Comparison of ENCODE assay signal across 8 mouse cellular contexts in genomic region chr1:58973366-58974221, GRCm38 (mm10). TPM values are rescaled to one million over a fixed set of nuclear protein-coding genes. Genes with fewer than 3 reads are reported as not detected.
DNase-seq lines count a peak whose midpoint lies in the region; ATAC-seq and TF ChIP-seq lines count a peak whose summit lies in the region.

Trak2 (minus strand) TSS chr1:58973430.
Stradb (plus strand) TSS chr1:58973522.

- H3K27ac ChIP-seq in bone marrow macrophage, adult 2 months (ENCODE audit: insufficient read depth, low read depth, low read length), result peak within 1 kb of the TSS; percentile 39
- peak within 1 kb of the TSS; percentile 38; the same call in 1 of the 2 replicates for H3K27ac ChIP-seq in embryonic fibroblast, embryonic 13.5 days (ENCODE audit: insufficient read depth, low read length)
- peak within 1 kb of the TSS; percentile 93 for H3K27ac ChIP-seq in heart, embryonic 10.5 days
- H3K27ac ChIP-seq in kidney, embryonic 15.5 days, result peak within 1 kb of the TSS; percentile 92

- H3K9ac ChIP-seq in kidney, embryonic 15.5 days, result peak within 1 kb of the TSS; percentile 91

- TF ChIP-seq CTCF in bone marrow macrophage, adult 2 months (IDR thresholded peaks at IDR 0.05; ENCODE audit: low read depth, low read length), result no peak
- no peak for TF ChIP-seq CTCF in embryonic fibroblast, embryonic 13.5 days (IDR thresholded peaks at IDR 0.05; ENCODE audit: borderline replicate concordance, insufficient read depth, low read length)

- DNase-seq in A20 (ENCODE audit: low read depth, low spot score) (peak; percentile 98), liver (peak; percentile 97)
- DNase-seq in heart, embryonic 10.5 days (ENCODE audit: low spot score), result peak; percentile 98
- peak; percentile 93 to 94 for DNase-seq in spleen, postnatal 4 days (ENCODE audit: low spot score in 2 of 2)

- WGBS in heart, embryonic 10.5 days, result 0% methylated on average over 69 of the region's 69 CpGs
- 0% methylated on average over 69 of the region's 69 CpGs for WGBS in kidney, embryonic 15.5 days

- peak; percentile 56 for TF ChIP-seq POLR2A in bone marrow macrophage, adult 2 months (IDR thresholded peaks at IDR 0.05; ENCODE audit: borderline replicate concordance, low read depth, low read length)
- TF ChIP-seq POLR2A in embryonic fibroblast, embryonic 13.5 days (IDR thresholded peaks at IDR 0.05; ENCODE audit: low read depth, low read length), result peak; percentile 77

- H3K4me1 ChIP-seq in bone marrow macrophage, adult 2 months (ENCODE audit: control insufficient read depth, insufficient read depth, low read length), result peaks cover 20% of the 10 kb centered on the region
- peaks cover 6% of the 10 kb centered on the region; the same call in 1 of the 2 replicates for H3K4me1 ChIP-seq in embryonic fibroblast, embryonic 13.5 days (ENCODE audit: control insufficient read depth, insufficient read depth, low read length)
- H3K4me1 ChIP-seq in heart, embryonic 10.5 days, result peaks cover 33% of the 10 kb centered on the region
- H3K4me1 ChIP-seq in kidney, embryonic 15.5 days, result peaks cover 19% of the 10 kb centered on the region

- ATAC-seq in kidney, embryonic 15.5 days (replicated peaks; ENCODE audit: low FRiP score), result peak; percentile 98
- ATAC-seq in monocyte, adult 5-6 weeks (replicated peaks; ENCODE audit: insufficient number of reproducible peaks, low FRiP score, low TSS enrichment, poor library complexity, severe bottlenecking), result peak; percentile 98

- no peaks in the 10 kb centered on the region for H3K36me3 ChIP-seq in heart, embryonic 10.5 days
- no peaks in the 10 kb centered on the region for H3K36me3 ChIP-seq in kidney, embryonic 15.5 days

- no peaks in the 10 kb centered on the region for H3K9me3 ChIP-seq in heart, embryonic 10.5 days
- no peaks in the 10 kb centered on the region for H3K9me3 ChIP-seq in kidney, embryonic 15.5 days (replicated peaks)

- peak within 1 kb of the TSS; percentile 93 for H3K4me3 ChIP-seq in bone marrow macrophage, adult 2 months (ENCODE audit: insufficient read depth, low read length)
- H3K4me3 ChIP-seq in embryonic fibroblast, embryonic 13.5 days (ENCODE audit: insufficient read depth, low read length), result peak within 1 kb of the TSS; percentile 90
- peak within 1 kb of the TSS; percentile 82 for H3K4me3 ChIP-seq in heart, embryonic 10.5 days
- H3K4me3 ChIP-seq in kidney, embryonic 15.5 days (replicated peaks), result peak within 1 kb of the TSS; percentile 78

- peak within 1 kb of the TSS; percentile 85 for H3K4me2 ChIP-seq in kidney, embryonic 15.5 days

- no peaks in the 10 kb centered on the region for H3K27me3 ChIP-seq in heart, embryonic 10.5 days (ENCODE audit: insufficient read depth, poor library complexity, severe bottlenecking)
- H3K27me3 ChIP-seq in kidney, embryonic 15.5 days, result no peaks in the 10 kb centered on the region

RNA-seq across cellular contexts. Expression of gene Trak2, which starts in this region (rescaled TPM):
- polyA plus RNA-seq in bone marrow macrophage, adult 2 months (2012; ENCODE audit: insufficient read depth, insufficient read length, missing spikeins), result 21.0 and 24.6 TPM in 2 replicates
- polyA plus RNA-seq in embryonic fibroblast, embryonic 13.5 days (2011; ENCODE audit: insufficient read length, low read depth, missing spikeins), result 31.8 and 34.7 TPM in 2 replicates
- 19.6 and 34.1 TPM in 2 replicates for polyA plus RNA-seq in heart, embryonic 10.5 days (2016; fragmentation: Nextera tagmentation; extraction: Ambion mirVana)
- polyA plus RNA-seq in kidney, embryonic 15.5 days (2015; fragmentation: Nextera tagmentation; extraction: Ambion mirVana), result 14.3 and 15.1 TPM in 2 replicates
- 31.2 to 63.6 TPM (median 45.6 TPM) in 3 replicates for total RNA-seq in monocyte, adult 5-6 weeks (2017)

RNA-seq across cellular contexts. Expression of gene Stradb, which starts in this region (rescaled TPM):
- polyA plus RNA-seq in bone marrow macrophage, adult 2 months (2012; ENCODE audit: insufficient read depth, insufficient read length, missing spikeins), result 16.3 and 22.5 TPM in 2 replicates
- polyA plus RNA-seq in embryonic fibroblast, embryonic 13.5 days (2011; ENCODE audit: insufficient read length, low read depth, missing spikeins), result 16.1 and 16.8 TPM in 2 replicates
- 22.8 and 23.8 TPM in 2 replicates for polyA plus RNA-seq in heart, embryonic 10.5 days (2016; fragmentation: Nextera tagmentation; extraction: Ambion mirVana)
- polyA plus RNA-seq in kidney, embryonic 15.5 days (2015; fragmentation: Nextera tagmentation; extraction: Ambion mirVana), result 27.0 and 29.5 TPM in 2 replicates
- 2.5 to 9.1 TPM (median 5.5 TPM) in 3 replicates for total RNA-seq in monocyte, adult 5-6 weeks (2017)

Comparison
In these comparisons a context has a peak if more than half of its experiments do, and no peak if none do; other contexts are left out.
1. Peak in every context shown above with its lines: DNase-seq, ATAC-seq, H3K4me3 ChIP-seq and H3K27ac ChIP-seq.
2. H3K27ac ChIP-seq: peak in every context shown above with its lines; median percentile 93 in heart, embryonic 10.5 days; 92 in kidney, embryonic 15.5 days; 39 in bone marrow macrophage, adult 2 months; 38 in embryonic fibroblast, embryonic 13.5 days.